Mouse (Mus musculus) heart, postnatal 0 days (tissue): ENCODE data around the gene 4930404H24Rik.

Experiments used
- CTCF ChIP-seq: IDR thresholded peaks from 2 replicates; pipeline ENCODE4 v1.5.1; 2016; ENCODE audit warnings: antibody characterized with exemption, control low read depth, low read depth
- EP300 ChIP-seq: IDR thresholded peaks from 2 replicates; pipeline ENCODE4 v1.6.1; 2016; ENCODE audit warnings: antibody characterized with exemption, low read depth

DNA sequence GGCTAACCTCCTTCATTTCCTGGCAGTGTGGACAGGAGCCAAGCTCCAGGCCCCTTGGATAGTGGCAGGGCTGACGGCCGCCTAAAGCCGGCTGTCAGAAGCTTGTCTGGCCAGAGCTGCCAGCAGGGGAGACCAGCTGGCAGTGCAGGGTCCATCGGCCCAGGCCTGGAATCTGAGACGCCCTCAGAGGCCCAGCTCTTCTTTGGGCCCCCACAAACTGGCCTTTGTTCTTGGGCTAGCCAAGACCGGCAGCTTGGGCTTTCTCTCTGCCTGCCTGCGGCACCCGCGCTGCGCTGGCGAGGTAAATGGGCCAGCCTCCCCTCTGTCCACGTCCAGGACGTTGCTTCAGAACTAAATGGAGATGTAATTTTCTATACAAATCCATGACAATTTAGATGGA lies 4.3 kb downstream of the 4930404H24Rik start:
- TF ChIP-seq CTCF (no peak), EP300 (no peak)
